Mouse (Mus musculus) adrenal gland, postnatal 10 days (tissue): ENCODE results near the gene Smad1. TPM values are rescaled to one million over a fixed set of nuclear protein-coding genes. Genes with fewer than 3 reads are reported as not detected.
"Not testable (repeated sequence)": the region's sequence is repeated elsewhere in the genome, so short reads cannot be mapped to it uniquely, and the experiment has no call there.

Source experiments
- DNase-seq: peaks from one replicate; pipeline ENCODE4 v3.0.0; 2021; ENCODE audit warnings: mixed read lengths
- long read RNA-seq, 2 experiments: library from polyadenylated mRNA; stranded (forward); transcript quantifications; one replicate each; pipeline ENCODE4 v2.0.0; 2021
- total RNA-seq, 2 experiments: library from RNA; stranded (reverse); gene quantifications; 2 replicates each; pipeline ENCODE4 v1.2.3; 2021

The Smad1 gene
- total RNA-seq: 10 to 100 TPM; 34.9 to 36.8 TPM
- long read RNA-seq, experiment 1, transcript Smad1-202 (7 exons, 3,099 nt): major isoform, 8 of 33 reads
- long read RNA-seq, experiment 1, partial matches to known transcripts: 20 of 33 reads
- long read RNA-seq, experiment 1, other reads (novel, unspliced or antisense): 5 of 33 reads
- long read RNA-seq, experiment 2, transcript Smad1-202 (7 exons, 3,099 nt): major isoform, 16 of 28 reads
- long read RNA-seq, experiment 2, partial matches to known transcripts: 8 of 28 reads
- long read RNA-seq, experiment 2, other reads (novel, unspliced or antisense): 4 of 28 reads

DNA sequence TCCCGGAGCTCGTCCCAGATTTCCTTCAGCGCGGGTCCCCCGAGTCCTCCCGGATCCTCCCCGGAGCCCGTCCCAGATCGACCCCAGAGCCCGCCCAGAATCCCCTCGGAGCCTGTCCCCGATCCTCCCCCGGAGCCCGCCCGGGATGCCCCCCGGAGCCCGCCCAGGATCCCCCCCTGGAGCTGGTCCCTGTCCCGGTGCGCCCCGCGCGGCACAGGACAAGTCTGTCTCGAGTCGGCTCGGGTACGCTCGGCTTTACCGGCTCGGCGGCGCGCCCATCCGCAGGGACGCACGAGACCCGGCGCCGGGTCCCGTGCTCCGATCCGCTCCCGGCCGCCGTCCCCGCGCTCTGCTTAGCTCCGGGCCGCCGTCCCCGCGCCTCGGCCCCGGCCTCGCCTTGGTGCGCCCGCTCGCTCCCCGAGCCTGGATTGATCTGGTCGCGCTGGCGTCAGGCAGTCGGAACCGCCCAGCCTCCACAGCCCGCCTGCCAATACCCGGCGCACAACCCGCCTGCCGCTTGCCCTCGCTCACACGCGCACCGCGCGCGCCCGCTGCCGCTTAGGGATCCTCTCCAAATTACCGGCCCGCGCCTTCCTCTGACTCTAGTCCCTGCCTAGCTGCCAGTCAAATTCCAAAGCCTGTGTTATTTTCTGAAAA is at the start of gene Smad1:
TSS of gene Smad1 (minus strand) at position 525 of the 657 bp plus-strand sequence.
- DNase-seq: peak; percentile 97

- DNase-seq: no peak
These were observed 48.0 kb upstream of the Smad1 start for GRCm38 (mm10) chr8:79447260-79447853.

- no peak for DNase-seq
These were observed 44.3 kb upstream of the Smad1 start for GRCm38 (mm10) chr8:79443460-79444098.

DNA sequence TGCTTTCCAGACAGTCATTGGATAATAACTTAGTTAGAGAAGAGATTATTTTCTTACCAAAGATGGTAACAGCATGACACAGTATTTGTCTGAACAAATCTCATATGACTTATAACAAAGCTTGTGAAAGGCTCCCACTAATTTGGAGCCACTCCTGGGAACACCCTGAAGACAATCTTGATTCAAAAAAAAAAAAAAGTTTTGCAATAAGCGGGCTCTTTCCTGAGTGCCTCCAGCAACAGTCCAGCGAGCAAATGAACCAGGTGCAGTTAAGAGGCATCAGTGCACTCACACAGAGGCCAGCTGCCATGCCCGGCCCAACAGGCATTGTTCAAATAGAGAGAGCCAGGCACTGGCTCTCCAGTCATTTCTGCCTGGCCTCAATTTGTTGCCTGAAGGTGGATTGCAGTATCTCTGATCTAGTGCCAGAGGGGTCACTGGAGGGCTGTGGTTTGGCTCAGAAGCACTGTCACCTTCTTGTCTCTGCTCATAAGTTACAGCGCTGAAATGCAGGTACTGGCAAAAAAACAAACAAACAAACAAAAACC is 34.7 kb upstream of the Smad1 start:
- no peak for DNase-seq

GRCm38 (mm10) chr8:79414907-79415306 is 15.6 kb upstream of the Smad1 start:
- DNase-seq: no peak

DNA sequence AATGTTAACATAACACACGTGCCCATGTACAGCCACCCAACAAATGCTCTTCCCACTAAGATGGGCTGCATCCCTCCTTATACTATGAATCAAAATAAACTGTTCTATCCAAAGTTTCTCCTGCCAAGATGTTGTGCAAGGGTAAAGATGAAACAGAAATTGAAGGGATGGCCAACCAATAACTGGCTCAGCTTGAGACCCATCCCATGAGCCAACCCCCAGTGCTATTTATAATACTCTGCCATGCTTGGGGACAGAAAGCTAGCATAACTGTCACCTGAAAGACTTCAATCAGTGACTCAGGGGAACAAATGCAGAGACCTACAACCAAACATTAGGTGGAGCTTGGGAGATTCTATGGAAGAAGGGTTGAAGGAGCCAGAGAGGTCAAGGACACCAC is 11.2 kb upstream of the Smad1 start:
- DNase-seq: no peak

DNA sequence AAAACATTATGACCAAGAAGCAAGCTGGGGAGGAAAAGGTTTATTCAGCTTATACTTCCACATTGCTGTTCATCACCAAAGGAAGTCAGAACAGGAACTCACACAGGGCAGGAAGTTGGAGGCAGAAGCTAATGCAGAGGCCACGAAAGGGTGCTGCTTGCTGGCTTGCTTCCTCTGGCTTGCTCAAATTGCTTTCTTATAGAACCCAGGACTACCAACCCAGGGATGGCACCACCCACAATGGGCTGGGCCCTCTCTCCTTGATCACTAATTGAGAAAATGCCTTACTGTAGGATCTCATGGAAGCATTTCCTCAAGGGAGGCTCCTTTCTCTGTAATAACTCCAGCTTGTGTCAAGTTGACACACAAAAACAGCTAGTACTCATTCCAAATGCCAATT is 8.0 kb upstream of the Smad1 start:
- not testable (repeated sequence) for DNase-seq

DNA sequence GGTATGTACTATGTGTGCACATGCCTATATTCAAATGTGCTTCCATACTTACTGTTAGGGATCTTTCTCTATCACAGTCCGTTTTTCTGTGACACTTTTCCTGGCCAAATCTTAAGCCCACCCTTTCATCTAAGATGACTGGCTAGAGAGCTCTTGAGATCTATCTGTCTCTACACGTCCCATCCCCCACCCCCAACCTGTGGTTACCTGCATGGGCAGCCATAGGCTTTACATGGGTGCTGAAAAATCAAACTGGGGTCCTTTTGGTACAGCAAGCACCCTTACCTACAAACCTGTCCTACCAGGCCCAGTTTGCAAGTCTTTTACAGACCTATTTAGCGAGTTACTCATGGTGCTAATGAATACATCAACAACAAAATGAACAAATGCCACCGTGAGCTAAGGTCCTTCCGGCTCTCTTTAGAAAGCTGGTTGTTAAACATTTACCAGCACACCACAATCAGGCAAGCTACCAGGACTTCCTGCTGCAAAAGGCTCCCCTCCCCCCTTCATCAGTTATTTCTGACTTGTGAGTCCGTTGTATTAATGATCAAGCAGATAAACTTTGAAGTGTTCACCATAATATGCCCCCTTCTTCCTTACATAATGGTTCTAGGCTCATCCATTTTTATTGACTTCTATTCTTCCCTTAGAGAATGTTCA is 5.7 kb upstream of the Smad1 start:
- DNase-seq: no peak

DNA sequence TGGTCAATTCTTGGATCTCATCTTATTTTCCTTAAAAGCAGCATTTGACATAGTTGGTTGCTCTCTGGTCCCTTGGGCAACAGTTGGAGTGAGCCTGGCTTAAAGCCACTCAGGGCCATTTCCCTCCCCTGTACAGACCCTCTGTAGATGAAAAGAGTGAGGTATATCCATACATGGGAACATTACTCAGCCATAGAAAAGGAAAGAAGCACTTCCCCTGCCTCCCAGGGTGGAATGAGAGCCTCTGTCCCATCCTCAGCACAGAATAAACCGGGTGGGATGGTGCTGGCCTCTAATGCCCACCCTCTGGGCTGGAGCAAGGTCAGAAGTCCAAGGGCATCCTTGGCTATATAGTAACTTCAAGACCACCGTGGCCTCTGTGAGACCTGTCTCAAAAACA is 1.4 kb upstream of the Smad1 start:
- DNase-seq: no peak

GRCm38 (mm10) chr8:79398251-79398981 is 902 bp downstream of the Smad1 start:
- DNase-seq: peak; percentile 64

DNA sequence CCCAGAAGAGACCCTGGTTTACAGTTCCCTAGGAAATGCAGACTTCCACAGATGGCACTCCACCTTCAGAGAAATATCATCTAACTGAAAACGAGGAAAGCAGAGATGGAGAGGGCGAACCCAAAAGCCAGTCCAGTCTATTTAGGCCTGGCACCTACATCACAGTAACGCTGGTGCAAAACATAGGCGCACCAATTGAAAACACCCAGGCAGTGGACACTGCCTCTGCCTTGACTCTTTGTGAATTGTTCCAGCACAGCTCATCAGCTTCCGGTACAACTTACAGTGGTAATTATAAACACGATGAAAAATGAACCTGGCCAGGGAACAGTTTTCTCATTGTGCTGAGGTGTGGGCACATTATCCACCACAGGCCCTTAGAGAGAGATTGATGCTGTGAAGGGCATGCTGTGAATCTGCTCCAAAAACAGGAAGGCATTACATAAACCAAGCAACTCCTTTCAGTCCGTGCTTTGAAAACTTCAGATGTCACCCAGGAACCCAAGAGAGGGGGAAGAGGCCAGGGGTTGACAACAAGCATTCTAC is 1.5 kb downstream of the Smad1 start:
- no peak for DNase-seq

- no peak for DNase-seq
These were observed 2.4 kb downstream of the Smad1 start for GRCm38 (mm10) chr8:79396911-79397310.

GRCm38 (mm10) chr8:79394009-79394408 is 5.3 kb downstream of the Smad1 start:
- DNase-seq: no peak

DNA sequence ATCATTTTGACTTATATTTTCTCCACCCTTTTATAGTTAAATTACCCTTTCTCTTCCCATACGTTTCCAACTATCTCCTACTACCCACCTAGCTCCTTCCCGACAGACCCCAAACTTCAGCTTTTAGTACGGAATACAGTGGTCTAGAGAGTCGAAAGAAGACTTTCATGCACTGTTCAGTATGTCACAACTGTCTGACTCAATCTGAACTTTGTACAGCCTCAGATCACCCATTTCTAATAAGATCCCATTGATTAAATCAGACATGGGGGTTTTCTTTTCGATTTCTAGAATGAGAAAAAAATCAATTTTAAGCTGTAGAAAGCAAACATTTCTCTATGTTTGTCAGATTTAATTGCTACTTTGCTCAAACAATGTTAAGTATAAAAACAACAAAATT is 6.1 kb downstream of the Smad1 start:
- no peak for DNase-seq

GRCm38 (mm10) chr8:79392649-79393048 is 6.7 kb downstream of the Smad1 start:
- no peak for DNase-seq

- DNase-seq: no peak
These were observed 7.9 kb downstream of the Smad1 start for GRCm38 (mm10) chr8:79391454-79391853.

DNA sequence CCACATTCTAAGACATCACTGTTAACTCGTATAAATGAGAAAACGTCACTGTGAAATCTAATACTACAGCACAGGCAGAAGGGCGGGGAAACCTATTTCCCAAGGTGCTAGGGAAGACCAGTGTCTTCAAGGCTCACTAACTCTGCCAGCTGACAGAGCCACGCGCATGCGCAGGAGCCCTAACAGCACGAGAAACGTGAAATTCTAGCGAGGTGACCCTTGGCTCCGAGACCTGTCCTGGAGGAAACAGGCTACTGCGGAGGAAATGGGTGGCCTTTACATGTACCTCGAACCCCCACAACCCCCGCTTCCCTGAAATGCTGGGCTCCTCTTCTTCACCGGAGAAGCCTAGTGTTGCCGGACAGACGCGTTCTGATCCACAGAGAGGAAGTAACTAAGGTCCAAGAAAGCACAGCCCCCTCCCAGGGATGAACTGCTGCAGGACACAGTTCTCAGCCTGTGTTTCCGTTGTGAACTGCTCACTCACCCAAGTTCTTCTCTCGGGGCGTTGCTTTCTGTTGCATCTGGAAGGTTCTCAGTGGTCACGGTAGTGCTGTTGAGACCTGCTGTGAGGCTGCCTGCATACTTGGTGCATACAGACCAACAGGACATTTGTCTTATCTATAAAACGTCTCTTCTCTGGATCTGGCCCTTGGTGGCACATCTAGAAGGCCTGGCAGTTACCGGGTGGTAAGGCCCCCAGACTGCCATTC is 10.1 kb downstream of the Smad1 start:
- DNase-seq: peak; percentile 33

DNA sequence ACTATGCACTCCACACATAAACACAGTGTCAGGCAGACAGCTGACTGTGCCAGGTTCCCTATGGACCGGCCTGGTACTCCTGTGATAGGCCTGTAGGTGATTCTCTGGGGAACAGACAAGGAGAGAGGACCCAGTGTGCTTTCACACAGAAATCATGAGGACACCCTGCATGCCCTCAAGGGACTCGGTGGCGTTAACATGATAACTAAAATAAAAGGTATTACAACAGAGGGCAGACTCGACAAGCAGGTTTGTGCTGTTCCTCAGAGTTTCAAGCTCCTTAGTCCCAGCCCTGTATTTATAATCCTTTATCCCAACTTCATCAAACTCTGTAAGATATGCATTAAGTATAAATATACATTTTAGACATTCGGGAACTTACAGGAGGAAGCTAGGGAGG is 12.5 kb downstream of the Smad1 start:
- no peak for DNase-seq

DNA sequence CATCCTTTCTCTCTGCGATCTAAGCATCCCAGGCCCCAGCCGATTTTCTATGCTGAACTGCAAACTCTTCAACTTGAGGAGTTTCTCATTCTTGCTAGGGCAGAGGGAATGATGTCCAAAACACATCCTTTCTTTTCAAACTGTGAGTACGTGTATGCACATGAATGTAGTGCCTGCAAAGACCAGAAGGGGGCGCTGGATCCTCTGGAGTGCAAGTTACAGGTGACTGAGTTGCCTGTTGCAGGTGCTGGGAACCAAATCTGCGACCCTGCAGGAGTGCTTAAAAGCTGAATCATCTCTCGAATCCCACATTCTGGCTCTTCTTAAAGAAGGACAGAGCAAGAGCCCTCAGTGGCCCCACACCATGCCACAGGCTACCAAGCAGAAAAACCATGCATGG is 13.0 kb downstream of the Smad1 start:
- DNase-seq: no peak
